9 mouse cellular contexts compared by ENCODE assay signal in the genomic region with DNA sequence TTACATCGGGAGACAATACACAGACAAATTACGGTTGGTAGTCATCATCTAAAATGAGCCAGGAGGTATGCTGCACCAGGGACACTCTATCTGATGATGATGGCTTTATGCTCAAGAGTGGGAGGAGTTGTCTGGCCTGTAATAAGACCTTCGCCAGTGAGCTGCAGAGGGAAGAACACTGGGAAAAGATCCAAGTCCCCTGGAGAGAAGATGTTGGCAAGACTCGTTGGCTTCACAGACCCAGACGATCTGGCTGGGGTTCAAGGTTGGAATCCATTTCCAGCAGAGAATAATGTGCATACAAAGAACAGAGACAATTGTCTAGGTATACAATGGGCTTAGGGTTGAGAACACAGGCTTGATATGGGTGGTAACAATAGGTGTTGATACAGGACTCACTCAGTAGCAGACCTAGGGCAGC. TPM values are rescaled to one million over a fixed set of nuclear protein-coding genes. Genes with fewer than 3 reads are reported as not detected.
DNase-seq lines count a peak whose midpoint lies in the region; ATAC-seq lines count a peak whose summit lies in the region.
"Had no signal": no experiment of that assay in that cellular context is flagged by ENCODE, and none has a peak within 500 bp of the region (broad histone marks: within the 10 kb centered on the region; RNA-seq: fewer than 3 reads in every experiment).

No protein-coding gene starts in this region.

- no peak for ATAC-seq in kidney, embryonic 15.5 days (replicated peaks; ENCODE audit: low FRiP score)
- peak; percentile 52; the same call in 1 of the 2 replicates for ATAC-seq in cerebellum, adult (ENCODE audit: insufficient number of reproducible peaks, low FRiP score, low TSS enrichment)

- H3K4me1 ChIP-seq in kidney, embryonic 15.5 days, result no peaks in the 10 kb centered on the region

- no peak overlapping the region for H3K4me3 ChIP-seq in kidney, embryonic 15.5 days (replicated peaks)
- H3K4me3 ChIP-seq: limb, embryonic 15.5 days had no signal

- no peaks in the 10 kb centered on the region for H3K9me3 ChIP-seq in kidney, embryonic 15.5 days (replicated peaks)
- H3K9me3 ChIP-seq: limb, embryonic 15.5 days had no signal

- H3K4me2 ChIP-seq in kidney, embryonic 15.5 days, result no peak overlapping the region
- H3K4me2 ChIP-seq: limb, embryonic 15.5 days had no signal

- no peak overlapping the region for H3K27ac ChIP-seq in kidney, embryonic 15.5 days
- H3K27ac ChIP-seq: limb, embryonic 15.5 days had no signal

- no peaks in the 10 kb centered on the region for H3K36me3 ChIP-seq in kidney, embryonic 15.5 days
- H3K36me3 ChIP-seq: limb, embryonic 15.5 days had no signal

- H3K9ac ChIP-seq in kidney, embryonic 15.5 days, result no peak overlapping the region
- H3K9ac ChIP-seq: limb, embryonic 15.5 days had no signal

- intact Hi-C loops in heart, postnatal 36 days (cut with DNase I), result no loop called here

- peak; percentile 18 to 25 for DNase-seq in kidney, adult 8-10 months
- peak; percentile 49 for DNase-seq in adipocyte (ENCODE audit: low spot score)
- peak; percentile 17 to 24 for DNase-seq in heart, postnatal 36 days
- DNase-seq in embryo, embryonic 10 days (ENCODE audit: low spot score), result no peak
- DNase-seq in natural killer cell, adult 2 months (ENCODE audit: low spot score in 2 of 2), result no peak
- DNase-seq in layer of hippocampus, postnatal 25 days (ENCODE audit: extremely low spot score in 1 of 2, low spot score in 1 of 2), result no peak

- no peaks in the 10 kb centered on the region for H3K27me3 ChIP-seq in kidney, embryonic 15.5 days
- H3K27me3 ChIP-seq: limb, embryonic 15.5 days had no signal

- 61% methylated on average over 5 of the region's 5 CpGs for WGBS in kidney, embryonic 15.5 days

RNA-seq across cellular contexts. Expression of gene Ahi1, which starts 17.1 kb away (rescaled TPM):
- 8.5 and 10.6 TPM in 2 replicates for polyA plus RNA-seq in kidney, embryonic 15.5 days (2015; fragmentation: Nextera tagmentation; extraction: Ambion mirVana)
- total RNA-seq in heart, postnatal 36 days (2021), result 1 to 10 TPM; 1.1 to 1.6 TPM
- 100 to 1,000 TPM; 192 to 215 TPM for total RNA-seq in layer of hippocampus, postnatal 25 days (2021)

Comparison
In these comparisons a context has a peak if more than half of its experiments do, and no peak if none do; other contexts are left out.
1. DNase-seq: peak in kidney, adult 8-10 months (2 of 2), adipocyte (single experiment) and heart, postnatal 36 days (2 of 2); none in embryo, embryonic 10 days (single experiment), natural killer cell, adult 2 months (0 of 2) and layer of hippocampus, postnatal 25 days (0 of 2).
2. RNA of gene Ahi1, which starts 17.1 kb away (total RNA-seq): 192 to 215 TPM in layer of hippocampus, postnatal 25 days; 1.1 to 1.6 TPM in heart, postnatal 36 days; every median in the first group is over 10 times any median in the second.